ENCODE assay signal across 8 mouse cellular contexts in the genomic region with DNA sequence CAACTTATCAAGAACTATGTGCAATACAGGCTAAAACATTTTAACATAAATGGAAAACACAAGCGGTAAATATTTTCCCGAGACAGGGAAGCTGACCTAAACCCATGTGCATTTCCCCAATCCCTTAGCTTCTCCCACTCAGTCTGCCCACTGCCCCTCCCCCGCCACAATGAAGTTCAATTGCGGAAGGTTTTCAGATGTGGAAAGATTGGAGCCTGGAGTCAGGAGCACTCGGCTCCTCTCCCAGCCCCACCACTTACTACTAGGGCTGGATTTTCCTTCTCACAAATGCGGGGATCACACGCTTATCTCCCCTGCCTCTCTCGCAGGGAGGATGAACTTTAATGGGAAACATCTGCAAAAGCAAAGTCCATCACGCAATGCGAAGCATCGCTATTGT.
DNase-seq lines count a peak whose midpoint lies in the region; ATAC-seq lines count a peak whose summit lies in the region.

No protein-coding gene starts in this region.

- WGBS in embryonic facial prominence, embryonic 11.5 days, result 27% methylated on average over 11 of the region's 11 CpGs
- 60% methylated on average over 11 of the region's 11 CpGs for WGBS in midbrain, embryonic 10.5 days

- H3K27ac ChIP-seq in embryonic facial prominence, embryonic 11.5 days (replicated peaks; ENCODE audit: low read depth, low read length), result no peak overlapping the region
- peak overlapping the region; percentile 46; the same call in 1 of the 2 replicates for H3K27ac ChIP-seq in midbrain, embryonic 10.5 days (replicated peaks)

- H3K4me3 ChIP-seq in embryonic facial prominence, embryonic 11.5 days (ENCODE audit: low read depth, low read length), result no peak overlapping the region
- no peak overlapping the region for H3K4me3 ChIP-seq in midbrain, embryonic 10.5 days

- H3K4me1 ChIP-seq in embryonic facial prominence, embryonic 11.5 days (ENCODE audit: control insufficient read depth, insufficient read depth, low read length), result no peaks in the 10 kb centered on the region
- peaks cover 9% of the 10 kb centered on the region for H3K4me1 ChIP-seq in midbrain, embryonic 10.5 days

- no peaks in the 10 kb centered on the region for H3K27me3 ChIP-seq in embryonic facial prominence, embryonic 11.5 days (ENCODE audit: control insufficient read depth, insufficient read depth, low read length)
- H3K27me3 ChIP-seq in midbrain, embryonic 10.5 days (ENCODE audit: low read depth, poor library complexity, severe bottlenecking), result no peaks in the 10 kb centered on the region

- H3K9ac ChIP-seq in embryonic facial prominence, embryonic 11.5 days (replicated peaks; ENCODE audit: low read length), result no peak overlapping the region

- no peaks in the 10 kb centered on the region for H3K36me3 ChIP-seq in embryonic facial prominence, embryonic 11.5 days (replicated peaks; ENCODE audit: control insufficient read depth, insufficient read depth, low read depth, low read length)
- H3K36me3 ChIP-seq in midbrain, embryonic 10.5 days, result no peaks in the 10 kb centered on the region

- ATAC-seq in embryonic facial prominence, embryonic 11.5 days (replicated peaks; ENCODE audit: insufficient number of reproducible peaks, low FRiP score, low TSS enrichment, low read depth), result peak; percentile 36; the same call in 1 of the 2 replicates

- intact Hi-C loops in heart, postnatal 10 days (cut with DNase I), result loop anchor here (1.0 to 10.0 kb wide), 3 partner anchors 76 to 733 kb away; no protein-coding TSS in a partner anchor

- H3K9me3 ChIP-seq in embryonic facial prominence, embryonic 11.5 days (replicated peaks; ENCODE audit: control insufficient read depth, low read length), result no peaks in the 10 kb centered on the region
- no peaks in the 10 kb centered on the region for H3K9me3 ChIP-seq in midbrain, embryonic 10.5 days (replicated peaks)

- peak; percentile 19 to 38 for DNase-seq in heart, adult 18-20 months
- no peak for DNase-seq in heart, adult 9 months (ENCODE audit: low spot score in 2 of 2)
- DNase-seq in embryonic facial prominence, embryonic 11.5 days (ENCODE audit: low spot score), result peak; percentile 48
- DNase-seq in heart, postnatal 10 days, result peak; percentile 23 to 39
- DNase-seq in midbrain, embryonic 10.5 days (ENCODE audit: low spot score), result peak; percentile 28
- no peak for DNase-seq in left cerebral cortex, adult 18-20 months (ENCODE audit: low spot score in 2 of 2)
- no peak for DNase-seq in spleen, postnatal 10 days (ENCODE audit: low spot score in 2 of 2)
- DNase-seq in spleen, adult 12 weeks (ENCODE audit: low spot score), result no peak

- peak overlapping the region; percentile 27 for H3K4me2 ChIP-seq in embryonic facial prominence, embryonic 11.5 days (ENCODE audit: low read depth, low read length)

Comparison
In these comparisons a context has a peak if more than half of its experiments do, and no peak if none do; other contexts are left out.
1. DNase-seq: peak in heart, adult 18-20 months (2 of 2), embryonic facial prominence, embryonic 11.5 days (single experiment), heart, postnatal 10 days (2 of 2) and midbrain, embryonic 10.5 days (single experiment); none in heart, adult 9 months (0 of 2), left cerebral cortex, adult 18-20 months (0 of 2), spleen, postnatal 10 days (0 of 2) and spleen, adult 12 weeks (single experiment).